Mouse (Mus musculus): ENCODE data around the gene Plekhh1.

DNA sequence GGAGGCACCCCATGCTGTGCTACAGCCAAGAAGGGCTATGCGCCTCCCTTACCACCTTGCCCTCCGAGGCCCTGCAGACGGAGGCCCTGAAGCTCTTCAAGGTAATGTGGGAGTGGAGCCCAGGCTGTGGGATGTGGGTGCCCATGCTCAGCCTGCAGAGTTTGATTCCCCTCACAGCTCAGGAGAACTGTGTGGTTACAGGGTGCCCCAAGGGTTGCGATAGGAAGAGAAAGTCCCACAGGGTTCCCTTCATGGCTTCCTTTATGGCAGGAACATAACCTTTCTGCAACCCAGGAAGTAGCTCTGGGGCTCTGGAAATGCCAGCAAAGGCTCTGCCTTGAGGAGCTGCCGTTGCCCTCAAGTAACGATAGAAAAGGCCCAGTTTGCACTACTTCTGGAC, 41.0 kb downstream of the Plekhh1 start:
- TF ChIP-seq CTCF (IDR thresholded peaks at IDR 0.05; ENCODE audit: low read depth, low read length) (no peak), POLR2A (IDR thresholded peaks at IDR 0.05; ENCODE audit: insufficient read depth, low read length) (no peak)
